Mouse (Mus musculus) right cerebral cortex, postnatal 25 days (tissue): ENCODE measurements at regions not wholly inside any gene's neighbourhood (a gene's known extent, or its start where the extent isn't known, plus 50 kb on each side); places are given as distances from the start of the nearest gene placed in this dataset.

Experiments
- DNase-seq: peaks from one replicate; pipeline ENCODE4 v3.0.0; 2022

DNA sequence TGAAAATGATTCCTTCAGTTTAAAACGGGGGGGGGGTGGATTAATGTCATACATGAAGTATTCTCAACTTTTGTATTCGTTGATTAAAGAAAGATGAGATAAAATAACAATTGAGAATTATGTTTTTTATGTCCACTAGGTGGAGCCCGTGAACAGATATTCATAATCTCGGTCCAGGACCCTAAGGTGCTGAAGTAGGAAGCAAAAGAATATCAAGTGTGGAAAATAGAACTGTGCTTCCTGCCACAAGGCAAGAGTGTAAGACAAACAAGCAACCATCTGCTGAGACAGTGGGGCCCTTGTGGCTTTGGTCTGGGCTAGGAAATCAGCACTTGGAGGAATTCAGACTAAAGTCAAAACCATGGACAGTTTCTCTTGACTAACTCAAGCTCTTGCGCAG, 50.9 kb upstream of the Kap start:
- no peak for DNase-seq

DNA sequence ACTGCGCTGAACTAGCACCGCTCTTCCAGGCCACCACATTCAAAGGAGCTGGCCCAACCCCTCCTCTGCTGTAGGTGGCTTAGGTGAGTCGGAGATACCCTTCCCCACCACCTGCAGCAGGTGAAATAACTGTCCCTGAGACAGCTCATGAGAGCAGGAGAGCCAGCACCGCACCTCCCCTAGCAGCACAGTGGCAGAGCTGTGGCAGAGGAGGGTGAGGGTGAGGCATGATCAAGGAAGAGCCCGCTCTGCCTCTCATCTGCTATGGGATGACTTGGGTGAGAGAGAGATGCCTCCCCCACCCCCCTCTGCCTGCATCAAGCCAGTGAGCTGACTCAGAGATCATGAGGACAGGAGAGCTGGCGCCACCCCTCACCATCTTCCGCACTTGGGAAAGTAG, 81.1 kb upstream of the Kap start:
- no peak for DNase-seq

DNA sequence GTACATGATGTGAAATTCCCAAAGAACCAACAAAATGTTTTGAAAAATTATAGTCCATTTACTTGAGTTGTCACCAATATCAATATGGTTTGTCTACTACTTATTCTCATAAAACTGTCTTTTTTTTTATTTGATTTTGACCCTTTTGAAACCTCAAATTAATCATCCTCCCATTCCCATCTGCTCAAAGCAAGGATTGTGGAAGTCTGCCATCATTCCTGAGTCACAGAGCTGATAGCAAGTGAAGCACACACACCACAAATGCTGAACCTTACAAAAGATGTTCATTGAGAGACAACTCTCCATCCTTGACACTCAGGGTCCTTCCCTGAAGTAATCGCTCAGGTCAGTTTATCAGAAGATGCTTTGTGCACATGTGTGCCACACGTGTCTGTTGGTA, 82.1 kb upstream of the Kap start:
- no peak for DNase-seq

- no peak for DNase-seq
These were observed 75.4 kb upstream of the Etv6 start for GRCm38 (mm10) chr6:133959902-133960634.

DNA sequence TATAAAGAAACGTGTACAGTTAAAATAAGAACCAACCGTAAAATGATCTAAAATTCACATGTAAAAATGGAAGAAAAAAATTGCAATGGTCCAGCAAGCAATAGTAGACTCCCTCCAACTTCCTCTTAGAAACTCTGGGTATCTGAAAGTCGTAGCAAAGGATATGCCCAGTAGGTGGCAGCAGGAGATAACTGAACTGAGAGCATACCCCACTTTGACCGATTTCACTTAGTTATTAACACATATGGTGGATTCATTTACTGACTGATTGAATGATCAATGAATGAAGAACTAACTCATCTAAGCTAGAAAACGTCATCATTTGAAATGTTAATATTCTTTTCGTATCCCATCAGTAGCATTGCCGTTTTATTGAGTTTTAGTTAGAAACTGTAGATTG, 74.8 kb upstream of the Etv6 start:
- peak; percentile 54 for DNase-seq

DNA sequence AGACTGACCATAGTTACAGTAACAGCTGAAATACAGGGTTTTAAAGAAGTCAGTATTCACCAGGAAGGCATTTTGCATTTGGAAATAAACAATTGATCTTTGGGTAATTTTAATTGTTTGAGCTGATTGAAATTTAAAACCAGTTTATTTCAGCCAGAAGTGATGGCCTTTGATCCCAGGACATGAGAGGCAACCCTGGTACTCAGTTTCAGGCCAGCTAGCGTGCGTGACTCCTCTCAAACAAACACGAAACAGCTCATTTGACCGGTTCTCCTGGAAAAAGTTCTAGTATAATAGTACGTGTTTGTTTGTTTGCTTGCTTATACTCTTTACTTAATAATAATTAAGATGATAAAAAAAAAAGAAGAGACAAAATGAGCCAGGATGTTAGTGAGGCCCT, 72.9 kb upstream of the Etv6 start:
- DNase-seq = no peak

- DNase-seq = no peak
These were observed 72.2 kb upstream of the Etv6 start for GRCm38 (mm10) chr6:133963264-133963663.

DNA sequence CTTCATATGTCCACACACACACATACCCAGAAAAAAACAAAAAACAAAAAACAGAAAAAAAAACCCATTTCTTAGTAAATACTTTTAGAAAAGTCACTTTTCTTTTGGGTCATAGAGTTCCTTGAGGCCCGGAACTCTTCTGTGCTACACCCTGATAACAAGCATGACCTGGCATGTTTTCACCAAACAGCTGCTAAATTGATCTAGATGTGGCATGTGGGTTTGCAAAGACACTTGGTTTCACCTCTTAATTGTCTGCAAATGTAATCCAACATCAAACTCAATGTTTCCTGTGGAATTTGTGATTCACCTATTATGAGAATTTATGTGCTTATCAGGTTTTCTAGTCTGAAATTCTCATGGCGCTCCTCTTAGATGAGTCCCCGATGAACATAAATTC, 68.2 kb upstream of the Etv6 start:
- no peak for DNase-seq

- no peak for DNase-seq
These were observed 63.3 kb upstream of the Etv6 start for GRCm38 (mm10) chr6:133972054-133972705.

- DNase-seq = no peak
These were observed 62.2 kb upstream of the Etv6 start for GRCm38 (mm10) chr6:133973205-133973838.

DNA sequence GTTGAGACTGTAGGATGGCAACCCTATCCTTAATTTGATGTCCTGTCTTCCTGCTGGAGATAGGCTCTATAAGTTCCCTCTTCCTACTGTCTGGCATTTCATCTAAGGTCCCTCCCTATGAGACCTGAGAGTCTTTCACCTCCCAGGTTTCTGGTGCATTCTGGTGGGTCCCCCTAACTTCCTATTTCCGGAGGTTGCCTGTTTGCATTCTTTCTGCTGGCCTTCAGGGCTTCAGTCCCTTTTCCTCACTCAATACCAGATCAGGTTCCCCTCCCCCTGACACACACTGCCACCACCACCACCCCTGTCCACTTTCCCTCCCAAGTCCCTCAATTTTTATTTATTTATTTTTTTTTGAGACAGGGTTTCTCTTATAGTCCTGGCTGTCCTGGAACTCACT, 59.5 kb upstream of the Etv6 start:
- no peak for DNase-seq

DNA sequence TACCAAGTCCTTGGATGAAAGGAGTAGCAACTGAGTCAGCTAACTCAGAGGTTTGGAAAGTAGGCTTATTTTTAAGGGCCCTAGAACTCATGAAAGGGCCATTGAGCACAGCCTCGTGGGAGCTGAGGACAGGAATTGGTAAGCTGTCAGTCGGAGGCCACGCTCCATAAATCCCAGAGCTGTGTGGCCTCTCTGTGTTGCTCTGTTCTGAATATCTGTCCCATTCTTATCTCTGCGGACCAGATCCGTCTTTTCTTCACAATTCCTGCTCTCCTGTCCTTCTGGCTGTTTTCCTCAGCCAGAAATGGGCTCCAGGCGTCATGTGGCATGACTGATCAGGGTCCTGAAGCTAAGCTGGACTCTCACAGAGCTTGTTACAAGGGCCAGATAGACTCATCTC, 58.6 kb upstream of the Etv6 start:
- DNase-seq = no peak

- no peak for DNase-seq
These were observed 51.5 kb upstream of the Etv6 start for GRCm38 (mm10) chr6:133983804-133984514.

DNA sequence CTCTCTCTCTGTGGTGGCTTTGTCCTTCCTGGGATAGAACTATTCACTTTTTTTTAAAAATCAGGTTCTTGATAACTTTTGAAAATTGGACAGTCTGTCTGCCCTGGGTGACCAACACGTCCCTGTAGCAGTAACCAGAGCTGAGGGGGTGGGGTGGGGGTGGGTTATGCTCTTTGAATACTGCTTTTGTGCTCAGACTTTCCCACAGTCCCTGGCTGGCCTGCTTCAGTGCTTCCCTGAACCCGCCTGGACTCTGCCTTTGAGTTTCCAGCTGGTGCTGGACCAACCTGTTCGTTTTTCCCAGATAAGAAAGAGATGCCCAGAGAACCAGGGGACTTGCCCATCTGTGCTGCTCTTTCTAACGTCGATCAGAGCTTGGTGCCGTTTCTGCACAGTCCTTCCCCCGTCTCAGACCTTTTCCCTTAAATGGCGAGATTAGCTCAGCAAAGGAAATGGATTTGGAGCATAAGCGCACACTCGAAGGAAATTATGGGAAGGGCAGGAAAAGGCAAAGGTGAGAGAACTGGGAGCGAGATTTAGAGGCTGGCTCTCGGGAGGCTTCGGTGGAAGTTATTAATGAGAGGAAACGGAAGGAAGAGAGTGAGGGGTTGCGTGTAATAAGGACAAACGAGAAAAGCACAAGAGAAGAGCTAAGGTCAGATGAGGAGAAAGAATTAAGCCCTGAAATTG, 50.7 kb upstream of the Etv6 start:
- DNase-seq = no peak
